Mouse (Mus musculus) liver, adult (tissue): Measurements from ENCODE around the gene Rab30.

ENCODE experiments used
- GATA4 ChIP-seq: IDR thresholded peaks from 2 replicates; pipeline ENCODE4 v1.6.1; 2014; ENCODE audit warnings: mild to moderate bottlenecking, low read length; ENCODE audit not compliant: insufficient replicate concordance

The Rab30 gene

GRCm38 (mm10) chr7:92837907-92838306 lies 96.5 kb downstream of the Rab30 start:
- TF ChIP-seq GATA4: no peak

DNA sequence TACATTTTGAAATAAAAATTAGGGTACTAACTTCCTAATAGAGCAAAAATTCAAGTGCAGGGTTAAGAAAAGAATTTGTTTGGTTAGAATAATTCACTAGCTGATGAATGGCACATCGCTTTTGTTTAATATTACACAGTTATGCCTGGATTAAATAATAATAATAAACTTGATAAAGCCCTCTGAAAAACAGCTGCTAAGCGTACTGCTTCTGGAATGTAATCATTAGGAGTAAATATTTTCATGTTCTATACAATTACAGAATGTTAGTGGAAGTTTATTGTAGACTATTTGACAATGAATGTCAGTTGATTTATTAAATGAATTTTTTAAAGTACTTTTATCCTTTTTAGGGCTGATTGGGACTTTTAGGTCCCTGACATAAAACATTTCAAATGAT lies 100.9 kb downstream of the Rab30 start:
- TF ChIP-seq GATA4: no peak

DNA sequence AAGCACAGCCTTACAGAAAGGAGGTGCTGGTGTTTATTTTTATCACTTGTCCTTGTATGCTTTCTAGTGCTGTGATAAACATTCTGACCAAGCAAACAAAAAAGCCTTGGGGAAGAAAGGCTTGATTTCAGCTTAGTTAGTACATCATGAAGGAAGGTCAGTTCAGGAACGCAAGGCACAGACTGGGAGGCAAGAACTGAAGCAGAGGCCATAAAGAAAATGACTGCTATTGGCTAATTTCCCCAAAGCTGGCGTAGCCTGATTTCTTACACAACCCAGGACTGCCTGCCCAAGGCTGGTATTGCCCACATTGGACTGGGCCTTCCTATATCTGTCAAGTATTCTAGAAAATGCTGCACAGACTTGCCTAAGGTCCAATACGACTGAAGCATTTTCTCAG lies 106.8 kb downstream of the Rab30 start:
- TF ChIP-seq GATA4: no peak

GRCm38 (mm10) chr7:92866526-92866925 lies 125.1 kb downstream of the Rab30 start:
- TF ChIP-seq GATA4: no peak

GRCm38 (mm10) chr7:92870161-92870560 lies 128.8 kb downstream of the Rab30 start:
- TF ChIP-seq GATA4: no peak

DNA sequence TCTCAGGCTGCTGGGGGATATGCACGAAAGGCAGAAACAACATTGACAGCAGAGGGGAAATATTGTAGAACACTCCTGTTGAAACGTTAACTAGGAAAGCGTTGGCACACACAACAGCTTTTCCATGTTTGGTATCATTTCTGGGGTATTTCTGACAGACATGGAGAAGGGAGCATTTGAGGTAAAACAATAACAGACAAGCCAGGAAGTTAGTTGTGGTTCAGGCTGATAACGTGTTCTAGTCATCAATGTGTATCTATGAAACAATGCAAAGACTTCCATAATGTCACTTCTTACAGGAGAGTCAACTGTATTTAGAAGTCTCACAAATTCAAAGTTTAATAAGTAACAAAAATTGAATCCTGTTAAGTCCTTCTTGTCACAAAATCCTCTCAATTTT lies 130.2 kb downstream of the Rab30 start:
- TF ChIP-seq GATA4: no peak

GRCm38 (mm10) chr7:92874116-92874675 lies 132.8 kb downstream of the Rab30 start, which contains the start of the genes Ddias and Prcp:
TSS of gene Ddias (minus strand) at chr7:92874247.
TSS of gene Prcp (plus strand) at chr7:92874470.
- no peak for TF ChIP-seq GATA4

DNA sequence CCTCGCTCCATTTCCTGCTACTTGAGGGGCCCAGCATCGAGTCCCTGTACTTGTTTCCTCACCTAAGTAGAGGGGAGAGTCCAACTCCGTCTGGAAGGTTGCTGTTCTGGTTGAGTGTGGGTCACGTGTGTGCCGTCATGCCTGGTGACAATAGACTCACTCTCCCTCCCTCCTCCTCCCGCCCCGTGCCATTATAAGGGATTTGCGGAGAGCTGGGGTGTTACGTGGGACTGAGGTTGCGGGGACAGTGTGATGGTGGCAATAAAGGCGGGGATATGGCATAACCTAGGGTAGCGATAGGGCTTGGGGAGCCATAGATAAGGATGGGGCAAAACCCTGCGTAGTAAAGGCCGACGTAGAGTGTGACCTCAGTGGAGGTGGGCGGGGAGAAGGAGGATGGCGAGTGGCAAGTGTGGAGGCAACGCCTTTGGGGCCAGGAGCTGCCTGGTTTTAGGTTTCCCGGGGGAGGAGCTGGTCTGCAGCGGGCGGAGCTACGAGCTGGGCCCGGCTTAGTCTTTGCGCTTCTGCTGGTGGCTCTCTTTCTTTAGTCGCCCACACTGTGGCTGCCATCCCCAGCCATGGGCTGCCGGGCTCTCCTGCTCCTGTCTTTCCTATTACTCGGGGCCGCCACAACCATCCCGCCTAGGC lies 133.5 kb downstream of the Rab30 start:
- TF ChIP-seq GATA4: peak; percentile 77

DNA sequence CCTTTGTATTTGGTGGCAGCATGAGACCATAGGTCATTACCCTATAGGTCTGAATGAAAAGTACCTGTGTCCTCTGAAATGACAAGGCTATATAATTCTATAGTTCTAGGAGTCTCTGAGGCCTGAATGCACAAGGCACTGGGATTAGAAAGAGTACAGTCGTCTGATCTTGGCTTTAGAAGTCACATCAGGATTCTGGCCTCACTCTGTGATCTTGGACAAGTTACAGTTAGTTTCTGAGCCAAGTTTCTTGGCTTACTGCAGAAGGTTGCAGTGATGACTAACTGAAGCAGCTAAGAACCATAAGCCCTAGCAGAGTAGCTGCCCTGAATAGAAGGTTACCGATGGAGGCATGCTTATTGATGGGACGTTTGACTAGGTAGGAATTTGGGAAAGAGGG lies 134.7 kb downstream of the Rab30 start:
- no peak for TF ChIP-seq GATA4

DNA sequence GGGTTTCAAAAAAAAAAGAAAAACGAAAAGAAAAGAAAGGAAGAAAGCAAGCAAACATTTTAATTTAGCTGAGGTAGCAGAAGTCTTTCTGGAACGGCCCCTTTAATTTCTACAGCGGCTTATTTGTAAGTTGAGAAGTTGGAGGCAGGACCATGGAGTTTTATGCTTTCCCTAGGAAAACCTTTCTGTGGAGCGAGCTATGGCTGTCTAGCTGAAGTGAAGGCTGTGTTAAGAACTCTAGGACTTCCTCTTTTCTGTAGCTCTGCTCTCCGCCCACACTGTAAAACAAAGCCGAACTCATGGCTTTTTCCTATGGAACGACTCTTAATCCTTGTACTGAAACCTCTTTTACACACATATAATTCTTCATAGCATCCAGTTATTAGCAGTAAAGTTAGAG lies 135.1 kb downstream of the Rab30 start:
- TF ChIP-seq GATA4: no peak

- TF ChIP-seq GATA4: no peak
These were observed 137.3 kb downstream of the Rab30 start for GRCm38 (mm10) chr7:92878575-92879285.

GRCm38 (mm10) chr7:92883850-92884716 lies 142.7 kb downstream of the Rab30 start:
- peak; percentile 20; the same call in 1 of the 2 replicates for TF ChIP-seq GATA4

GRCm38 (mm10) chr7:92884998-92885660 lies 143.7 kb downstream of the Rab30 start:
- TF ChIP-seq GATA4: no peak

- TF ChIP-seq GATA4: no peak
These were observed 145.4 kb downstream of the Rab30 start for GRCm38 (mm10) chr7:92886801-92887200.

GRCm38 (mm10) chr7:92887230-92887629 lies 145.8 kb downstream of the Rab30 start:
- TF ChIP-seq GATA4: no peak
